Mouse (Mus musculus): ENCODE results near the gene Pirb. TPM values are rescaled to one million over a fixed set of nuclear protein-coding genes. Genes with fewer than 3 reads are reported as not detected.

The Pirb gene
- total RNA-seq, 2 experiments from 2014 or later, result 1.1 to 1.4 TPM

Other genes starting within 250 kb of the Pirb start
- not detected for gene Tarm1, start 217.8 kb downstream of the Pirb start, total RNA-seq (2021)
- under 1 TPM; 0.19 to 0.34 TPM for gene Oscar, start 104.2 kb downstream of the Pirb start, total RNA-seq (2021)
- 1,000 to 10,000 TPM; 1,807 to 1,867 TPM for gene Ndufa3, start 103.0 kb downstream of the Pirb start, total RNA-seq (2021)
- 10 to 100 TPM; 15.1 to 16.9 TPM for gene Tfpt, start 90.5 kb downstream of the Pirb start, total RNA-seq (2021)
- gene Prpf31, start 90.4 kb downstream of the Pirb start, total RNA-seq (2021), result 10 to 100 TPM; 22.5 to 26.5 TPM
- 10 to 100 TPM; 30.4 to 34.1 TPM for gene Cnot3, start 75.1 kb downstream of the Pirb start, total RNA-seq (2021)
- gene Leng1, start 54.6 kb downstream of the Pirb start, total RNA-seq (2021), result 1 to 10 TPM; 8.5 to 9.6 TPM
- 1 to 10 TPM; 1.1 to 2.0 TPM for gene Tmc4, start 42.8 kb downstream of the Pirb start, total RNA-seq (2021)
- 10 to 100 TPM; 68.0 to 85.6 TPM for gene Tsen34, start 27.5 kb downstream of the Pirb start, total RNA-seq (2021)
- 10 to 100 TPM; 22.9 to 23.1 TPM for gene Mboat7, start 26.9 kb downstream of the Pirb start, total RNA-seq (2021)
- 100 to 1,000 TPM; 628 to 698 TPM for gene Rps9, start 16.4 kb downstream of the Pirb start, total RNA-seq (2021)
- under 1 TPM in 1 of 2 experiments, not detected in 1; 0.20 TPM for gene Gm15448, start 105.3 kb upstream of the Pirb start, total RNA-seq (2021)
- gene Pira2, start 124.7 kb upstream of the Pirb start, total RNA-seq (2021), result under 1 TPM in 1 of 2 experiments, not detected in 1; 0.41 TPM
- gene Gm14548, start 177.7 kb upstream of the Pirb start, total RNA-seq (2021), result not detected
- gene Lilra6, start 195.1 kb upstream of the Pirb start, total RNA-seq (2021), result under 1 TPM; 0.19 to 0.24 TPM